Mouse (Mus musculus) right cerebral cortex, adult 2 months (tissue): ENCODE measurements around the gene Dapl1.

ENCODE experiments used
- DNase-seq, 2 experiments: peaks; one replicate each; pipeline ENCODE4 v3.0.0; 2021 to 2022; ENCODE audit warnings: low spot score in 2 of 2

The Dapl1 gene

DNA sequence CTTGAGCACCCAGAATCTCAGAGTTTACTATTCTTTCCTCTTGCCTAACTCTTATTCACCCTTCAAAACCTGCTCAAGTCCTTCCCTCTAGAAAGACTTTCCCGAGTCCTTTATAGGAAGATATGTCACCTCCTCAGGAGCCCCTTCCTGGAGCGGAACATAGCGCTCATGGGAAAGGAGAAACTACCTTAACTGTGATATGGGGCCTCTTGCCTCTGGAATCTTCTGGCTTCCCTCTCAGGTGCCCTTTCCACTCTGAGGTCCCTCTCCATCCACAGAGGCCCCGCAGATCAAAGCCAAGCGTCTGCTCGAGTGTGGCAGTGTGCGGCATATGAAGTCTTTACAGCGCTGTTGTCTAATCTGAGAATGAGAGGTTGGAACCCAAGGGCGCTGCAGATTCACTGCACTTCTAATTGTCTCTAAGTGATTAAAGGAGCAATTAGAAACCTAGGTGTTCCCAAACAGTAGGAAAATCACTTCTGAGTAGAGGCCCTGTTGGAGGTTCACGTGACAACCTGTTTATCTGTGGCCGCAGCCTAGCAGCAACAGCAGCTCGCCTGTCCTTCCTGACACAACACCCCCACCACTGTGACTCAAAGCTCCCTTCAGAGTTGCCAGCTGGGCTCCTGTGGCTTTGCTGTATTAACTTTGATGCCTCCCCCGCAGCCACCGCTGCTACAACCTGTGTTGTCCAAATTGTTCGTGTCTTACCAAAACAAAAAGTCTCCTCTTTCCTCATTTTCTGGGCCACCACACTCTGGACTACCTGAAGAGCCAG is 49.7 kb downstream of the Dapl1 start:
- peak in 1 of 2 experiments; percentile 37 for DNase-seq

GRCm38 (mm10) chr2:59536958-59537357 is 52.5 kb downstream of the Dapl1 start:
- DNase-seq: no peak

- no peak for DNase-seq
These were observed 53.6 kb downstream of the Dapl1 start for GRCm38 (mm10) chr2:59538031-59538430.

GRCm38 (mm10) chr2:59539796-59540195 is 55.3 kb downstream of the Dapl1 start:
- DNase-seq: no peak

- DNase-seq: peak; percentile 83 to 92
These were observed 56.9 kb downstream of the Dapl1 start for GRCm38 (mm10) chr2:59541121-59541887.

DNA sequence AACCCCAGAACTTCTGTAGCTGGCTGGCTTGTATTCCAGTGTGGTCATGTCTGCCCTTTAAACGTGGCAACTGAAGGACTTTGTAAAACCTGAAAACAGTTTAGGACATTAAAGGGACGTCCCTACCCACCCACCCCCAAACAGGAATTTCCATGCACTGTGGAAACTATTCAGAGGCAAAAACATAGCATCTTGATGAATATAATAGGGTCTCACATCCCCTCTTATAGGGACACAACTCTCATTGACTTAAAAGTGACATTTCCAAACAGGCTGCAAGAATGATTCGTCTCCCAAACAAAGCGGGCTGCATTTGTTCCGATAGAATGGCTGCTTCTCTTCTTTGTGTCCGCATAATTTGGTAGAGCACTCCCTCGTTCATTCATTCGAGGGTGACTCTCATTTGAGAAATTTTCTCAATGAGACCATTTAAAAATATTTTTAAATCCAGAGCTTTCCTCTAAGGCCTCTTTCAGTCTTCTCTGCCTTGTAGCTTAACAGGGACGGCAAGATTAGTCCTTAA is 59.2 kb downstream of the Dapl1 start:
- DNase-seq: no peak

DNA sequence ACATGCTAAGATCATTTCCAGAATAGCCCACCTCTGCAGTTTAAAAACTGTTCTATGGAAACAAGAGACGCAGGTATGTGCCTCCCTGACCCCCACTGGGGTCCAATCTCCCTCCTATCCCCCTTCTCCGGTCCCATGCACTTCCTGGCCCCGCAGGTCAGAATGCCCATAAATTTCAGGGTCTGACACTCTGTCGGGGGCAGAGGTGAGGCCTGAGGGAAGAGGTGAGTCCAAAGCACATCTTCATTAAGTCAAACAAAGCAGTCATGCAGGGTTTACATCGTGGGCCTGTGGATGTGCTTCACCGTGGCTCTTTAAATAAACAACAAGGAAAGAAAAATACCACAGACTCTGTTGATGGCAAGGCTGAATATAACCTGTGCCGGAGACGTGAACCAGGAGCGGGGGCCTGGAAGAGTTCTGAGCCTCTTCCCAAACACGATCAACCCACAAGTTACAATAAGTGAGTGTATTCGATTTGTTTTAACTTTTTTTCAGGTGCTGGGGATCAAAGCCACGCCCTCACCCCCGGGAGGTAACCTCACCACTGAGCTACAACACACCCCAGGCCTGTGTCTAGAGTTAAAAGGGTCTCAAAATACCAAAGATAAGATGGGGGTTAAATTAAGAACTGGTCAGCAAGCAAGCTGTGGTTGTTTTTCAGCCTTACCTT is 59.9 kb downstream of the Dapl1 start:
- DNase-seq: no peak

- no peak for DNase-seq
These were observed 60.5 kb downstream of the Dapl1 start for GRCm38 (mm10) chr2:59545001-59545400.

DNA sequence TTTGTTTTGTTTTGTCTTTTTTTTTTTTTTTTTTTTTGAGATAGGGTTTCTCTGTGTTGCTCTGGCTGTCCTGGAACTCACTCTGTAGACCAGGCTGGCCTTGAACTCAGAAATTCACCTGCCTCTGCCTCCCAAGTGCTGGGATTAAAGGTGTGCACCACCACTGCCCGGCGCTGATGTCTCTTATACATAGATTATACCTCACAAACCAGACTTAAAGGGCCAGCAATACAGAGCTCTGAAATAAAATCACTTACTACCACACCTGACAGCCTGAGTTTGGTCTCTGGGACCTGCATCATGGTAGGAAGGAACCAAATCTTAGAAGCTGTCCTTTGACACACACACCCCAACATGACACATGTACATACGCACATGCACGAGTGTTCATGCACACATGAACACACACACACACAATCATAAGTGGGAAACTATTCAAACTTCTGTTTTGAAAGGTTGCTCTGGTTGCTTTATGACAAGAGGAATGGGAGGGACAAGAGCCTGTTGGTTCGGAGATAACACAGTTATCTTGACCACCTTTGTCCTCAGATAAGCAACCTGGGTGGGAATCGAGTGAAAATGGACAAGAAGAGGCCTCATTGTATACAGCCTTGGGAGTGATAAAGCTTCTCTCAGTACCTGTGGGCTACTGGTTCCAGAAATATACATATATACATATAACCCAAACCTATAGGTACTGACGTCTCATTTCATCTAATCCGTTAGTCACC is 63.1 kb downstream of the Dapl1 start:
- no peak for DNase-seq

DNA sequence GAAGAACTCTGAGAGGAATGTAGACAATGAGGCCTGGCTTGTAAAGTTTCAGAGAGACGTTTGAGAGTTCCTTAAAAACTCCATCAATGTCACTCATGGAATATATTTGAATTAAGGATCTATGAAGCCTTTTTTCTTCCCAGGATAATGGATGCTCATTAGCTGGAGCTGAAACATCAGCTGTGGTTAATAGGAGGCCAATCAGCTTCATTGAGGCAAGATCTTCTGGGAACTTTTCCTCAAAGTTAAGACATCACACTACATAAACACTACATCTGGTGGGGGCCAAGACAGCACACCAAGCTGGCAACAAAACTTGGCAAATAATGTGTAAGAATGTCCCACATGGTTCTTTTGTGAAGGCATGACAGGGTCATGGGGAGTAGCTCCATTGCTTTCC is 68.3 kb downstream of the Dapl1 start:
- DNase-seq: no peak

- DNase-seq: no peak
These were observed 70.0 kb downstream of the Dapl1 start for GRCm38 (mm10) chr2:59554373-59554940.
